Mouse (Mus musculus) CH12F3 (cell line): ENCODE results near the gene Idua.

Source experiments
- in situ Hi-C: fragments of 300-500 bp; cut with MboI; formaldehyde crosslinking; loops from 2 replicates; pipeline ENCODE4 v1.14.3; 2020; ENCODE audit warnings: low sequenced_read_pairs

The Idua gene

DNA sequence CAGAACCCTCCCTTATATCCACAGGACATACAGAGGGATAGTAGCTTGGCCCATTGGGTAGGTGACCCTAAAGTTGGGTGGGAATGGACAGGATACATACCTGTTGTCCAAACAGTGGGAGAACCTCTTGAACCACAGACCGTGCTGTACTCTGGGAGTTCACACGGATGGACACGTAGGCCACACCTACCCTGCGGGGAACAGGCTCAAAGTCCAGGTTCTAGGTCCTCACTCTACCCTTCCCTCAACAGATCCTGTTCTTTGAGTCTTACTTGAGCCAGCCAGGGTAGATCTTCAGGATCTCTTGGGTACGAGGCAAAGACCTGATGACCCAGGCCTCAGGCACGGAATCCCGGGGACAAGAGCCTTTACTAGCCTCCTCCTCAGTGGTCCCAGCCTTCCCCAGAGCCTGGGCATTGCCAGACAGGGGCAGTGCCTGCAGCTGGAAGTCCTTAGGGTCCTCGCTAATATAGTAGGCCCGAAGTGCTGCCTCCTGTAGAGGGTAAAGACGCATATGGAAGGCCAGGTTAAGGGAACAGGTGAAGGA is 5.6 kb upstream of the Idua start:
- in situ Hi-C loops = no loop called here

DNA sequence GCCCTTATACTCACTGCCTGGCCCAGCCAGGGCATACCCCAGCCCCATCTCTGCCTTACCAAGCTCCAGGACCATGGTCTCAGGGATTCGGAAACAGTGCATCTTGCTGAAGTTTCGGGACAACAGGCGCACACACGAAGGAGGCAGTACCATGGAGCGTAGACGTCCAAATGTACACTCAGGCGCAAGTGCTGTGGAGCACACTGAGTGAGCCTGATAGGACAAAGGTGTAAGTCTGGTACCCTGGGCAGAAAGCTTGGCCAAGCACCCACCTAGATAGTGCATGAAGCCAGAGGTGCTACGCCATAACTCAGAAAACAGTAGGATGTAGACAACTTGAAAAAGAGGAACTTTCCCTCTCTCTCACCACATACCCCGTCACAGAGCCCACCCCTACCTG is 4.8 kb upstream of the Idua start:
- in situ Hi-C loops = no loop called here

DNA sequence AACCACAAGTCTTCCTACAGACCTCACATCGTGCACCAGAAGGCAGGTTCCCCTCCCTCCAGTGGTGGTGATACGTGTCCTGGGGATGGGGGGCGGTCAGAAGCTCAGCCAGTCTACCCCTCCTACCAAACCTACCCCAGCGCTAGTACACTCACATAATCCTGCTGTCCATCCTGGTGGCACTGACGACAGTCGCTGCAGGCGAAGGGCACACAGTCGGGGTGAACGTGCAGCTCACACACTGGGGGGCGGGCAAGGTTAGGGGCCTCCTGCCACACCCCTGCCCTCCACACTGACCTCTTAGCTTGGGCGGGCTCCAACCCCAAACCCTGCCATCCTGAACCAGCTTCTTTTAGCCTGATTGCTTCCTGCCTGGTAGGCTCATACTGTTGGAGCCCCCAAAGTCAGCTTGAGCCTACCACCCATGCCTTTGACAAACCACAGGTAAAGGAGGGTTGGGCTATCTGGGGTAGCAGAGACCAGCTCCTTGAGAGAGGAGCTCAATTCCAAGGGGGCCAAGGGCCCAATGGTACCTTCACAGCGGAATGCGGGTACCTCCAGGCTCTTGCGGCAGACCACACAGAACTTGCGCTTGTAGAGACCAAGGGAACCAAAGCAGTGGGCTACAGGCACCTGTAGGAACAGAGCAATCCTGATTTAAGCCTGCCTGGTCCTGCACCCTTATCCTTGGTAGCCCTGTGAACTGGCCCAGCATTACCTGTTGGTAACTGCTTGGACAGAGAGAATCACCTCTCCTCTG is 4.1 kb upstream of the Idua start:
- in situ Hi-C loops = no loop called here

DNA sequence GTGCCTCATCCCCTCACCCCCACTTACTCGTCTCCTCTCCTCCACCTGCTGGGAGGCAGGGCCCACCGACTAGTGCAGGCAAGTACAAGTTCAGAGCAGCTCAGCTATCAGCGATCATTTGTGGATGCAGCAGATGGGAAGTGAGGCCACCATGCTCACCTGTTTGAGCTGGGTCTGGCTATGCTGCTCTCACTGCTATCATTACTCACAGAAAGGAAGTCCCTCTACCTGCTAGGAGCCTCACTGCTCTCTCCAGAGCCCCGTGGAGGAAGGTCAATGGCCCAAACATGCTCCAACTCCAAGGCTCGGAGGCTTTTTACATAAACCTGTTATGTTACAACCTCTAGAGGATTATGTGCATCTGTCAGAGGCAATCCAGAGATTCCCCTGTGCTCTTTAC is 2.7 kb upstream of the Idua start:
- in situ Hi-C loops = no loop called here

DNA sequence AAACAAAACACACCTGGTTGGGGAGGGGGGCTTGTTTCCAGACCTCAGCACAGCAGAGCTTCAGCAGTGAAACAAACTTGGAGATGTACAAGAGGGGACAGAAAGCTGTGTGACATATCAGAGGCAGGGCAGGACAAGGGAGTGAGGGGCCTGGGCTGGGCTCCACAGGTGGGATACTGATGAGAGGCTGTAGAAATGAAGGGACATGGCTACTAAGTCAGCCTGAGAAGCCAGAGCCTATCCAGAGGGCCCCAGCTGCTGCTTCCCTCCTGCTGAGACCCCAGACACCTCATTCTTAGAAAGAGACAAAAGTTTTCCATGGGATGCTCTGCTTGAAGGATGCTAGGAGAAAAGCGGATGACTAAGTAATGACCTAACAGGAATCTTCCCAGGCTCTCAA is 1.5 kb upstream of the Idua start:
- in situ Hi-C loops = no loop called here

DNA sequence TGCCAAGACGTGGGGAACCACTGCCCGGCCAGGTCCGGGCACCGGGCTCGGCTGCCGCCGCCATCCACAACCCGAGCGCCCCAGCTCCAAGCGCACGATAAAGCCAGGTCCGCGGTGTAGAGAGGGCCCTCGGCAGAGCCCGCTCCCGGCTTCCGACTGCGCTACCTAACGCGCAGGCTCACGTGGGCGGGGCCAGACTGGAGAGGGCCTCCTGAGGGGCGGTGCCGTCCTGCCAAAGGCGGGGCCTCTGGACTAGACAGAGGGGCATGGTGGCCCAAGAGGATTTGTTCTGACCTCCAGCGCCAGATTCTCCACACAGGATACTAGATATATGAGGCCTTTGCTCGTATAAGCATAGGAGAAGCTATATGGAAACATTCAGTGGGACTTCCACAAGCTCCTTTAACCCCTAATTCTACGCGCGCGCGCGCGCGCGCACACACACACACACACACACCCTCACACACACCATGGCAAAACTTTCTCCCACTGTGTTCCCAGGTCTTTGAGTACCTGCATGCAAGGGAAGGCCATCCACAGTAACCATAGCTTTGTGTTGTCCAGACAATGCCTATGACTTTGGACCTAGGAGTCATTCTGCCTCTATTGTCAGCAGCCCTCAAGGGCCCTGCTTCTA is 619 bp downstream of the Idua start:
- in situ Hi-C loops = no loop called here

DNA sequence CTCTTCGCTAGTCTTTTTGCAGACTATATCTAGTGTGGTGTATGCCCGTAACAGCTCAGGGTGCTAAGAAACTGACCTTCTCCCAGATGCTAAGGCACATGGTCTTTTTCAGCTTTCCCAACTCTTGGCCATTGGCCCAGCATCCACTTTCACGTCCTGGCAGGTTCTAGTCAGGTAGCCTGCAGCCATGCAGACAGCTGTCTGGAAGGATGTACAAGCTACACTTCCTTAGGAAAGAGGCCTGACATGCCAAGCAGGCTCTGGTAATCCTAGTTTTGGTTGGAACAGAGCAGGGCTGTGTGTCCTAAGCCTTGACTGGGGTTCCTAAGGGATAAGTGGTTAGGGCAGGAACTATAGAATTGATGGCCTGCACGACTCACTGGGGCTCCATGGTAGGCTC is 2.6 kb downstream of the Idua start:
- in situ Hi-C loops = no loop called here

DNA sequence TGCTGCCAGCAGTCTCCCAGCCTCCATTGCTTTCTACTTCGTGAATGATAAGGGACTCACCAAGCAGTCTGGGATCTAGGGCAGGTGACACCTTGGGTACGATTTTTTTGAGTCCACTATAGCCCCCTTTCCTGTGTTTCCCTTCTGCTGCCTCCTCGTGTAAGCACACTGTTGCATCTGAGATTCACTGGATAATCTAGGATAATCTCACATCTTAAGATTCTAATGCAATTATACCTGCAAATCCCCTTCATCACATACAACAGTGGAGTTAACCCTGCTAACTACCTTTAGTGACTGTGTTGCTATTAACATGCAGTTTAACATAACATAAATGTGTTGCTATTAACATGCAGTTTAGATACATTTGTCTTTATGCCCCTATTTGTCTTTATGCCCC is 4.9 kb downstream of the Idua start:
- in situ Hi-C loops = no loop called here

DNA sequence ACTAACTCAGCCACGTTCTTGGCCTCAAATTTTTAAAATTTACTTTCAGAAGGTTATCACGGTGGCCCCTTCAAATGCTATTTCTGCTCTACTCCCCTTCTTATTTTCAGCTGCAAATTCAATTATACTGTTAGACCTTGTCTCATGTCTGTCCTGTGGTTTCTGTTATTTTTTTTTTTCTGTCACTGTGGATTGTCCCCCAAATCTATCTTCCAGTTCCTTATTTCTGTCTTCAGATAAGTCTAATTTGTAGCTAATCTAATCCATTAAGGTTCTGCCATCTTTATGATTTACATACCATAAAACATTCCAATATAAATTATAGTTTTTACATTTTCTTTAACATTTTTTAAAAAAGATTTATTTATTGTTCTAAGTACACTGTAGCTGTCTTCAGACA is 7.2 kb downstream of the Idua start:
- in situ Hi-C loops = no loop called here

DNA sequence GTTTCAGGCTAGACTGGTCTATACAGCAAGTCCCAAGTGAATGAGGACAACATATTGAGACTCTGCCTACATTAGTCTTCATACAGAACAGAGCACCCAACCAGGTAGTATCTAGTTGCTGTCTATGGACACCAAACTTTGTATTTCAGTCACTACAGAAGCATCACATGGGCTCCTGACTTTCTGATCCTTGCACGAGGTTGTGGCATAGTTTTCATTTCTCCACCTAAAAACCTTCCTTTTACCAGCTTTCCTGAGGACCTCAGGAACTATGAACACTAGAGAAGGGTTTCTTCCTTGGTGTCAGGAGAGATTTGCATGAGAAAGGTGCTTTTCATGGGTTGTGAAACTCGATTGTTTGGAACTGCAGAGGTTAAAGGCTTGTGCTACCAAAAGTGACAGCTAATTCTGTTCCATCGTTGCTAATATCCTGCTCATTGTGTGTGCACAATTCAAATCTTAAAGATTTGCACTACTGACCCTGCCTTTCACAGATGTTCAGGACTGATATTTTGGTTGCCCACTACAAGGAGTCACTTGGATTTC is 8.3 kb downstream of the Idua start:
- in situ Hi-C loops = no loop called here

DNA sequence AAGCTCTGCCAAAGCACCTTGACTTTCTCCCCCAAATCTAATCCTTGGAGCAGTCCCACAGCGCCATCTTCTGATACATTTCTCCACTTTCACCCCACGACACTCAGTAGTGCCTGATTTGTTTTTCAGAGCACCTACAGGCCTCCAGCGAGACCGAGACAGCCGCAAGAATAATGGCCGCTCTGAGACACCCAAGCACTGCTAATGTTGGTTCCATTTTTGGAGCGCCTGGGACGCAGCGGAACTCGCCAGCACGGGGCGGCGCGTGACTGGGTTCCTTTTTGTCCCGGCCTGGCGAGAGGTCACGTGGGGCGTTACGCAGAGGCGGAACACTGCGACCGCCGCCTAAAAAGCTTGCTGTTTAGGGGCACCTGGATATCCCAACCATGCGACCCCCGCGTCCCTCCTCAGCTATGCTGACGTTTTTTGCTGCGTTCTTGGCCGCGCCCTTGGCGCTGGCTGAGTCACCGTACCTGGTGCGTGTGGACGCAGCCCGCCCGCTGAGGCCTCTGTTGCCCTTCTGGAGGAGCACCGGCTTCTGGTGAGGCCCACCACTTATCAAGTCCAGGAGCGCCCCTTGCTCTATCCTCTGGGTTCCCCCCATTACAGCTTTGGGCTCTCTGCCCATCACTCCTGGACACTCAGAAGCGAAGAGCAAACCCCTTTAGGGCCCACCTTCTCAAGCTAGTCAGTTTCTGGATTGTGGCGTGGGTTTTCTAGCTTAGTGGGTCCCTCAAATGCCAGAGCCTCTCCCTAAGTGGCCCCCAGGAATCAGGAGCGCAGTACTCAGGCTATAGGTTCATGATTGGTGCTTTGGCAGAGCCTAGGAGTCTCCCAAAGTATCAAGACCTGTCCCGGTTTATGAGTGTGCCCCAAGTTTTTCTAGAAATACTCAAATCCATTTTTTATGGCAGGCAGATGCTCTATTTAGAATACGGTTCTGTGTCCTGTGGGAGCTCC is 9.1 kb downstream of the Idua start, which contains the start of gene Dgkq:
Gene Dgkq (minus strand): TSS at position 696 of the 960 bp plus-strand sequence.
- in situ Hi-C loops = no loop called here

DNA sequence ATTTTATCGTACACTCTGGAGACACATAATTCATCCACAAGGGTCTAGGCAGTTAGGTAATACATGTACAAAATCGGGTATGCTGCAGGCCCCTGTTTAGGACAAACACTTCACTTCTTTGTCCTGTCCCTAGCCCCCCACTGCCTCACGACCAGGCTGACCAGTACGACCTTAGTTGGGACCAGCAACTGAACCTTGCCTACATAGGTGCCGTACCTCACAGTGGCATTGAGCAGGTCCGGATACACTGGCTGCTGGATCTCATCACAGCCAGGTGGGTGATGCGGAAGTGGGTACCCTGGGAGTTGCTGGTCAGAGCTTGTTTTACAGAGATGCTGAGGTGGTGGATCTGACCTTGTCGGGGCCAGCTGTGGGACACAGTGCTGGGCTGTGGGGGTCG is 9.9 kb downstream of the Idua start:
- in situ Hi-C loops = no loop called here

DNA sequence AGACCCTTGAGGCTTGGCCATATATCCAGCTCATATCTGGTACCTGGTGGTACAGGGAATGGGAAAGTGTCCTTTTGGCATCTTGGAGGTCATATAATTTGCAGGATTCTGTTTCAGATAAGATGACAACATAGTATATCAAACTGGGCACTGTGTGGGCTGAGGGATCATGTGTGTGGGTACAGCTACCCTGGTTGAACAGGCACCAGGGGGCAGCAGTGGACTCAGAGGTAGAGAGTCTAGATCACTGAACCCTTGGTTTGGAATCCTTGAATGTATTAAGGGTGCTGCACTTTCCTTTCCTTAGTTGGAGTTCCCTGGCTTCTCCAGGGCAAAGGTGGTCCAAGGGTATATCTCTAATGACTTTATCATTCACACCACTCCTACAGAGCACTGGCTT is 10.7 kb downstream of the Idua start:
- in situ Hi-C loops = no loop called here

DNA sequence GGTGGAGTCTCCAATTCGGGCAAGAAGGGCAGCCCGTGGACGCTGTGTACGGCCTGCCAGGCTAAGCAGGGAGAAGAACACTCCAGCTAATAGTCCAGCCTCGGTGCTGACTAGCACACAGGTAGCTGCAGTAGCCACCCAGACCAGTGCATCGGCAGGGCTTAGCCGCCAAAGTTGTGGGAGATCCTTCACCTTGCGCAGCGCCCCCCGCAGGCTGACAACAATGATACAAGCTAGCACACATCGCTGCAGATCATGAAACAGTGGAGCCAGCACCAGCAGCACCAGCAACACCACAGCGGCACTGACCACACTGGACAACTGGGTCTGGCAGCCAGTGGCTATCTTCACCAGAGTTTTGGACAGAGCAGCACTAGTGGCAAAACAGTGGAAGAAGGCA is 11.6 kb downstream of the Idua start:
- in situ Hi-C loops = no loop called here

DNA sequence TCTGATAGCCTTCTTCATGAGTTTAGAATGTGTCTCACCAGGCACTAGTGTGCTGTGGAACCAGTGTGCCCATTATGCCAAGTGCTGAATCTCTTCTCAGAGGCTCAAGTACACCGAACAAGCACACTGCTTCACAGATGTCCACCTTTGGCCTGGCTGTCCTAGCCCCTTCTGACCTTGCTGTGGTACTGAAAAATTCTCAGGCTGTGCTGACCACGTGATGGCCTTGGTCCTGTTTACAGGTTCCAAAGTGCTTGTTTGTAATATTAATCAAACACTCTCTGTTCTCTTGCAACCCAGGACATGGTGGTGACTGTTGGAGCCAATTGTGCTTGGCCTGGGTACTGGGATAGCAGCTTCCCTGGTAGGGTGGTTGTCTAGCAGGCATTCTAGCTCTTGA is 14.5 kb downstream of the Idua start:
- in situ Hi-C loops = no loop called here

DNA sequence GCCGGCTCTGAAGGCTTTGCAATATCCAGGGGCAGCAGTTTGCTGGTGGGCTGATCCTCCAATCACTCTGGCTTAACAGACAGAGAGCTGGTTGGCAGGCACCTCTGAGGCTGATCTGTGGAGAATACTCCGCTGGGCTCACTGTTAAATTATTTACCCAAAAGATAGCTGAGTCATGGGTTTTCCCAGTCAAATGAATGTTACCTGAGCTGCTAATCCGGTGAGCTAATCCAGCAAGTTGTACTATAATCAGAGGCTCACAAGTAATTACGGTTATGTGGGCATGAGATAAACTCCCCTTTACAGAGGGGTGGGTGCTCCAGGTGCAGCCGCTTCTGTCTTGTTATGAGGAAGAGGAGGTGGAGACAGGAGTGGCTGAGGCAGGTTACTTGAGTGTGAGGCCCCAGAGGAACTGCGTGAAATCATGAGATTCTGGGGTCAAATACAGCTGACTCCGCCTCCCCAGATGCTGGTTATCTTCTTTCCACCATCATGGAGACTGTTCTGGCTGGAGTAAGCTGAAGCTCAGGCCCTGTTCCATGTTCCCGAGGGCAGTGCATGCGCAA is 15.2 kb downstream of the Idua start, which contains the start of gene Slc26a1:
Gene Slc26a1 (minus strand): TSS at position 319 of the 566 bp plus-strand sequence.
- in situ Hi-C loops = no loop called here

DNA sequence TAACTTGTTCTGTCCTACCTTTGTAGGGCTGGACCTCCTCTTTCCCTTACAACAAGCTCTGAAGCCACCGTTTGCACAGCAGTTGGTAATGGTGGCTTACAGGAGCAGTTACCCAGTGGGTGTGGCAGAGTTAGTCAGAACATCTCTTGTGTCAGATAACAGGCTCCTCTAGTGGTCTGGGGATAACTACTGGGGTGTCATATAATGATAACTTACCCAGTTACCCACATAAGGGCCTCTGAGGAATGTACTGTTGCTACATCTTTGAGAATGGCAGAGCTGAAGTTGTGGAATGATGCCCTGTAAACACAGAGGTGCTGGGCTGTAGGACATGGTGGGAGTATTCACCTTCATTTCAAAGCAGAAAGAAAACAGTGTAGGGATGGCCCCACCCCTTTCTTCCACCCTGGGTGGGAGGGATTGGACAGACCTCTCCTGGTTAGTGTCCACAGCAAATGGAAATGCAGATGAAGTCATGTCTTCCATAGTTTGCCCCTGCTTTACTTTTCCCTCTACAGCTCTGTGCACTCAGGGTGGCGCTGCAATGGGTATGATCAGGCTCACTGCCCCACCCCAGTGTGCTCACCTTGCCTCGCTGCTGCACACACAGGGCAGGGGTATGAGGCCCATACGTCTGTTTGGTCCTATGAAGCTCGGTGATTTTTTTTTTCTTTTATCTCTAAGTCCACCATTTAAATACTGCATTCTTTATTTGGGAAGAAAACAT is 16.8 kb downstream of the Idua start:
- in situ Hi-C loops = no loop called here

DNA sequence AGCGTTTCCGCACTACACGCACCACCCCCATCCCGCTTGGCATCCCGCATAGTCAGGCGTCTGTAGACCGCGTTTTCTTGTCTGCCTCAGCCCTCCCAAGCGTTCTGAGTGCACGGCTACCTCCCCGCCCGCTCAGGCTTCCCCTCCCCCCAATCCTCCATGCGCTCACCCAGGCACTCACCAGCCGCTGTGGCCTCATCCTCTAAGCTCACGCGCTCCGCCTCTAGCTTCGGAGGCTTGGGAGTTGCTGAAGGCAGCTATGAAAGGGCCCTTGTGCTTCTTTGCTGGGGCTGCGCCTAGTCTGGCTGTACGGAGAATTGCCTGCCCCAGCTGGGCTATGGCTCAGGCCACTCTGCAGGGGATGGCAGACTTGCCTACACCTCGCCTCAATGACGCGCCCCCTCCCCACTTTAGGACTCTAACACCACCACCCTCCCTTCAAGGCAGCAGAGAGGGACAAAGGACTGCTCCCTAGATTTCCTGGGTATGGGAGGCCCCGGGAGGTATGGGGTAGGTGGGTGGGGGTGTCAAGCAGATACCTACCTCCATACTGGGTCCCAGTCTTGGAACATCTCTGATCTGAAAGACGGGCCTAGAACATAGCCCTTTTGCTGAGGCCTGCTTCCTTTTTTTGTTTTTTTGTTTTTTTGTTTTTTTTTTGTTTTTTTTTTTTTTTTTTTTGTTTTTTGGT is 17.6 kb downstream of the Idua start:
- in situ Hi-C loops = no loop called here

DNA sequence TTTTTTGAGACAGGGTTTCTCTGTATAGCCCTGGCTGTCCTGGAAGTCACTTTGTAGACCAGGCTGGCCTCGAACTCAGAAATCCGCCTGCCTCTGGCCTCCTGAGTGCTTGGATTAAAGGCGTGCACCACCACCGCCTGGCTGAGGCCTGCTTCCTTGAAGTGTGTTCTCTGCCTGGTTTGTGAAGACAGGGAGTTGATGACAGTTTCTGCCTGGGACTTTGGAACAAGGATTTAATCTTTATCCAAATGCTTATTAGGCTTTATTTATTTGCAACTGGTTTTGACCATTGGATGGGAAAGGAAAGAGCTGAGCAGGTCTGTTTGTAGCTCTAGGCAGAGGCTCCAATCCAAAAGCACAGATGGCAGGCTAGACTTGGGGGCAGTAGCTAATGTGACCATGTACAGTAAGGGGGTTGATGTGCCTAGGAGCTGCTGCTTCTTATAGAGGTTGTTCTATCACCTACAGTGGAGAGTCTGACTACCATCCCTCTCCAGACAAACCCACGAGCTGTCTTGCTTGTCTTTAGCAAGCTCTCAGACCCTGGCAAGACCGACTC is 18.2 kb downstream of the Idua start:
- in situ Hi-C loops = no loop called here
